Mouse (Mus musculus) C2C12 (cell line): Measurements from ENCODE around the gene Sco2.

Source experiments
- CEBPB ChIP-seq: IDR thresholded peaks from one replicate; pipeline ENCODE4 v1.6.1; 2011; ENCODE audit warnings: low read depth, mild to moderate bottlenecking, control low read depth, moderate library complexity
- CTCF ChIP-seq: IDR thresholded peaks from one replicate; pipeline ENCODE4 v1.5.1; 2011; ENCODE audit not compliant: control insufficient read depth, insufficient read depth, insufficient read length
- FOSL1 ChIP-seq: IDR thresholded peaks from one replicate; pipeline ENCODE4 v1.8.0; 2011; ENCODE audit warnings: mild to moderate bottlenecking, low read length; ENCODE audit not compliant: poor library complexity, insufficient read depth, severe bottlenecking
- MAX ChIP-seq: IDR thresholded peaks from one replicate; pipeline ENCODE4 v1.6.1; 2011; ENCODE audit warnings: mild to moderate bottlenecking, control low read depth
- MYOD1 ChIP-seq: IDR thresholded peaks from one replicate; pipeline ENCODE4 v1.6.1; 2011; ENCODE audit warnings: low read depth; ENCODE audit not compliant: control insufficient read depth, insufficient read length
- MYOG ChIP-seq: IDR thresholded peaks from one replicate; pipeline ENCODE4 v1.6.1; 2011; ENCODE audit not compliant: control insufficient read depth, insufficient read length; ENCODE audit errors: extremely low read depth
- USF1 ChIP-seq: IDR thresholded peaks from one replicate; pipeline ENCODE4 v1.6.1; 2011; ENCODE audit warnings: low read depth, mild to moderate bottlenecking, control low read depth, moderate library complexity

- TF ChIP-seq MYOD1 (no peak), CTCF (no peak), MYOG (no peak), USF1 (no peak), MAX (no peak), FOSL1 (no peak), CEBPB (no peak)
These were observed 8.5 kb downstream of the Sco2 start for GRCm38 (mm10) chr15:89365141-89365551.
